Mouse (Mus musculus): ENCODE measurements at regions not wholly inside any gene's neighbourhood (a gene's known extent, or its start where the extent isn't known, plus 50 kb on each side); places are given as distances from the start of the nearest gene placed in this dataset.

- TF ChIP-seq CTCF (conservative IDR thresholded peaks at IDR 0.05; ENCODE audit: insufficient read depth, insufficient read length, low read depth, low read length) (no peak), POLR2A (IDR thresholded peaks at IDR 0.05; ENCODE audit: low read depth, low read length) (no peak)
Measured at GRCm38 (mm10) chr17:15269056-15269612, 107.5 kb downstream of the Dll1 start.

Data from kidney, adult 2 months (tissue).